Mouse (Mus musculus) cerebellum, adult 9-11 months (tissue): ENCODE results near the gene Tmem59.

Source experiments
- DNase-seq: peaks from one replicate; pipeline ENCODE4 v3.0.0; 2022

The Tmem59 gene

GRCm38 (mm10) chr4:107181866-107182265, 3.7 kb downstream of the Tmem59 start:
- no peak for DNase-seq

GRCm38 (mm10) chr4:107182796-107183195, 4.6 kb downstream of the Tmem59 start:
- no peak for DNase-seq

GRCm38 (mm10) chr4:107183203-107183602, 5.0 kb downstream of the Tmem59 start:
- no peak for DNase-seq

- no peak for DNase-seq
Observed at GRCm38 (mm10) chr4:107185703-107186102, 7.5 kb downstream of the Tmem59 start.

- no peak for DNase-seq
Observed at GRCm38 (mm10) chr4:107193841-107194240, 15.6 kb downstream of the Tmem59 start.

- no peak for DNase-seq
Observed at GRCm38 (mm10) chr4:107196454-107196853, 18.3 kb downstream of the Tmem59 start.

- no peak for DNase-seq
Observed at GRCm38 (mm10) chr4:107198072-107198471, 19.9 kb downstream of the Tmem59 start.

GRCm38 (mm10) chr4:107201779-107202178, 23.6 kb downstream of the Tmem59 start:
- DNase-seq = no peak

GRCm38 (mm10) chr4:107203001-107203400, 24.8 kb downstream of the Tmem59 start:
- no peak for DNase-seq

GRCm38 (mm10) chr4:107207016-107207415, 28.8 kb downstream of the Tmem59 start:
- no peak for DNase-seq

GRCm38 (mm10) chr4:107208880-107209279, 30.7 kb downstream of the Tmem59 start, which contains the start of gene Ldlrad1:
TSS of gene Ldlrad1 (plus strand) at chr4:107209180.
- DNase-seq = no peak

GRCm38 (mm10) chr4:107210483-107211097, 32.4 kb downstream of the Tmem59 start:
- DNase-seq = no peak

- DNase-seq = no peak
Observed at GRCm38 (mm10) chr4:107211465-107211864, 33.3 kb downstream of the Tmem59 start.

- DNase-seq = no peak
Observed at GRCm38 (mm10) chr4:107211936-107212335, 33.7 kb downstream of the Tmem59 start.

- no peak for DNase-seq
Observed at GRCm38 (mm10) chr4:107213279-107214011, 35.2 kb downstream of the Tmem59 start.

- no peak for DNase-seq
Observed at GRCm38 (mm10) chr4:107217574-107217973, 39.4 kb downstream of the Tmem59 start.

GRCm38 (mm10) chr4:107221524-107221923, 43.3 kb downstream of the Tmem59 start:
- peak; percentile 21 for DNase-seq

GRCm38 (mm10) chr4:107223225-107224204, 45.3 kb downstream of the Tmem59 start:
- peak; percentile 23 for DNase-seq

GRCm38 (mm10) chr4:107226313-107226712, 48.1 kb downstream of the Tmem59 start:
- DNase-seq = no peak

GRCm38 (mm10) chr4:107232219-107232618, 54.0 kb downstream of the Tmem59 start:
- DNase-seq = no peak

- no peak for DNase-seq
Observed at GRCm38 (mm10) chr4:107238253-107238652, 60.1 kb downstream of the Tmem59 start.

GRCm38 (mm10) chr4:107240196-107240595, 62.0 kb downstream of the Tmem59 start:
- no peak for DNase-seq
